Mouse (Mus musculus) limb, embryonic 10.5 days (tissue): ENCODE measurements around the gene Fchsd2. TPM values are rescaled to one million over a fixed set of nuclear protein-coding genes. Genes with fewer than 3 reads are reported as not detected.

Experiments used
- DNase-seq: peaks from one replicate; pipeline ENCODE4 v3.0.0-alpha.2; 2017; ENCODE audit warnings: low spot score
- H3K27ac ChIP-seq: fragments of 300-500 bp; sonication (generic); 2 replicates; pipeline ENCODE4 v1.5.1; 2016; ENCODE audit warnings: mild to moderate bottlenecking
- H3K27me3 ChIP-seq: fragments of 300-500 bp; sonication (generic); 2 replicates; pipeline ENCODE4 v1.6.1; 2016; ENCODE audit warnings: low read depth, mild to moderate bottlenecking; ENCODE audit not compliant: poor library complexity, severe bottlenecking
- H3K36me3 ChIP-seq: fragments of 300-500 bp; sonication (generic); 2 replicates; pipeline ENCODE4 v1.6.1; 2016; ENCODE audit warnings: mild to moderate bottlenecking, moderate library complexity
- H3K4me1 ChIP-seq: fragments of 300-500 bp; sonication (generic); 2 replicates; pipeline ENCODE4 v1.6.1; 2016
- H3K4me3 ChIP-seq: fragments of 300-500 bp; sonication (generic); 2 replicates; pipeline ENCODE4 v1.5.1; 2016; ENCODE audit warnings: mild to moderate bottlenecking, moderate library complexity
- H3K9me3 ChIP-seq: fragments of 300-500 bp; sonication (generic); replicated peaks from 2 replicates; pipeline ENCODE4 v1.6.1; 2016; ENCODE audit warnings: mild to moderate bottlenecking
- WGBS: fragments of 180-500 bp; shearing (Covaris S2); methylation state at CpG from one replicate; pipeline ENCODE4 v1.1.7; 2016; 5-methylcytosine and 5-hydroxymethylcytosine counted together
- polyA plus RNA-seq: library from polyadenylated mRNA; unstranded; fragments of >200 nt; fragmentation: Nextera tagmentation; extraction: Ambion mirVana; gene quantifications from 2 replicates; pipeline ENCODE4 v1.2.1, GENCODE M21; 2016

The Fchsd2 gene
- polyA plus RNA-seq, 1 experiment from 2014 or later = 21.5 TPM

DNA sequence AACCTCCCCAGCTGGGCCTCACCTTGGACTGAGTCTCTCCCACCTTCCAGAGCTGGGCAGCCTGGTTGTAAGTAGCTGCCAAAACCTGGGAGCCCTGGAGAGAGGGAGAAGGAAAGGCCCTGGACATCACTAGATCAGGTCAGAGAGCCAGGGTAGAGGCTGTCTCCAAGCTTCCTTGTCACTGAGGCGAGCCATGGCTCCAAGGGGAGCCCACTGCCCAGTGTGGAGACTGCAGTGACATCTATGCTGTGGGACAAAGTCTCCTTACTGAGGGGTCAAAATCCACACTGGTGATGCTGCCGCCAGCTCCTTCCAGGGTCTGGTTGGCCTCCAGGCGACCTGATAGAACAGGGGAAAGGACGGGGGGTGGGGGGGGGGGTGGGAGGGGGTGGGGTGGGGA, 199.4 kb downstream of the Fchsd2 start:
- Histone ChIP-seq H3K36me3 (peaks cover 59% of the 10 kb centered on the region), H3K27me3 (peaks cover 10% of the 10 kb centered on the region), H3K4me3 (no peak overlapping the region), H3K27ac (no peak overlapping the region), H3K4me1 (peaks cover 11% of the 10 kb centered on the region), H3K9me3 (no peaks in the 10 kb centered on the region)
- 80% methylated on average over 4 of the region's 4 CpGs for WGBS
- DNase-seq = no peak

DNA sequence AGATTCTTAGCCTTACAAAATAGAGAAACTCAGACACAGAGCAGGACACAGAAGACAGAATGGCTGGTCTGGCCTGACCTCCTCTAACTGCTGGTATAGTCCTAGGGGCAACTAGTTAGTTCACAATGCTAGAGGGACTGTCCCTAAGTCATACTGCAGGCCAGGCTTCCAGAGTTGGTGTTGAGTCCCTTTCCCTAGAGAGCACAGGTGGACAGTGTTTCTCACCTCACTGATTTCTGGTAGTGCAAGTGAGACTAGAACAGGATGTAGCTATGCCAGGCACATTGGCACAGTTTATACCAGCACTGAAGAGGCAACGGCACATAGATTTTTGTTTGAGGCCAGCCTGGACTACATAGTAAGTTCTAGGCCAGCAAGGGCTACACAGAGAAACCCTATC, 200.0 kb downstream of the Fchsd2 start:
- WGBS = 100% methylated on average over 1 of the region's 1 CpGs
- H3K4me3 ChIP-seq = no peak overlapping the region
- DNase-seq = no peak
- peaks cover 12% of the 10 kb centered on the region for H3K4me1 ChIP-seq
- H3K36me3 ChIP-seq = peaks cover 59% of the 10 kb centered on the region
- H3K9me3 ChIP-seq = no peaks in the 10 kb centered on the region
- H3K27me3 ChIP-seq = peaks cover 16% of the 10 kb centered on the region
- no peak overlapping the region for H3K27ac ChIP-seq

DNA sequence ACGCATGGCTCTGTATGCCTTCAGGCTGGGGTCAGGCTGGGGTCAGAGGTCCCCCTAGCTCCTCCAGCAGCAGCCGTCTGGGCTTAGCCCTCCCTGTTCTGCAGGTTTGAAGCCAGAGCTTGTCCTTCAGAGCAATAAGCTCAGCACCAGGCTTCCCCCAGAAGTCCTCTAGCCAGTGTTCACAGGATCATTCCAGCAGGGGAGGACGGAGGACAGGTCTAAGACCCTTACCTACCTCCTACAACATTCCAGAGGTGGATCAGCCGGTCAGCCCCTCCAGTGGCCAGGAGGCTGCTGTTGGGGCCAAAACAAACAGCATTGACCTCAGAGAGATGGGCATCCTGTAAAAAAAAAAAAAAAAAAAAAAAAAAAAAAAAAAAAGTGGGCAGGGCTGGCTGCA, 200.5 kb downstream of the Fchsd2 start:
- Histone ChIP-seq H3K36me3 (peaks cover 59% of the 10 kb centered on the region), H3K4me3 (no peak overlapping the region), H3K4me1 (peaks cover 12% of the 10 kb centered on the region), H3K27me3 (peaks cover 20% of the 10 kb centered on the region), H3K27ac (no peak overlapping the region), H3K9me3 (no peaks in the 10 kb centered on the region)
- 47% methylated on average over 4 of the region's 4 CpGs for WGBS
- DNase-seq = no peak

DNA sequence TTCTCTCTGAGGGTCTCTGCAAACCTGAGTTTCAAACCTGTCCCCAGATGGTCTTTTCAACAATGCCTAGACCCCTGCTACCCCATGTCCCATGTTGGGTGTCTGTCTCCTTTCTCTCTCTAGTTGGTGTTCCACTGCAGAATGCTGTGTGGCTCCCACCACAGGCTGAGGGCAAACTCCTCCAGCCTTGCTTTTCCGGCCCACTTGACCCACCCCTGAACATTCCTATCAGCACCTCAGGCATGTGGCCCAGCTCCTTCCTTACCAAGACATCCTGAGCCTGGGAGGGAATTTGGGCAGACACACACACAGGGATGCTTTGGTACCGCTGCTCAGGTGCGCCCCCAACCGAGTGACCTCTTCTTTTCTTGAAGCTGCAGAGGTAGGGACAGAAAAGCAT, 200.9 kb downstream of the Fchsd2 start:
- DNase-seq = no peak
- no peaks in the 10 kb centered on the region for H3K9me3 ChIP-seq
- H3K4me1 ChIP-seq = peaks cover 12% of the 10 kb centered on the region
- H3K4me3 ChIP-seq = no peak overlapping the region
- H3K27ac ChIP-seq = no peak overlapping the region
- H3K36me3 ChIP-seq = peaks cover 59% of the 10 kb centered on the region
- peaks cover 25% of the 10 kb centered on the region for H3K27me3 ChIP-seq
- 55% methylated on average over 4 of the region's 4 CpGs for WGBS

DNA sequence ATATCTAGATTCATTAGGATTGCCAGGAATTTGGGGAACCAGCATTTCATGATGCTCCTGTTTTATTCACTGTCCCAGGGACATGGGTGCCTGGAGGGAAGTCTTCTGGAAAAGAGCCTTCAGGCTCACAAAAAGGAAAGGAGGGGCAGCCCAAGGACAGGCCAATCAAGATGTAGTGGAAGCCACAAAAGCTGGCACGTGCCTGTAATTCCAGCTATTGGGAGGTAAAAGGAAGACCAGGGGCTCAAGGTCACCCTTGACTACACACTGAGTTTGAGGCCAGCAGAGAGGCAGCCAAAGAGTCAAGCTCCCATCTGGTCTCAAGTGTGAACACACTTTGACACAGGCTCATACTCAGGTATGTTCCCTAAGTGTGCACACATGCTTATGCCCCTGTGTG, 202.8 kb downstream of the Fchsd2 start:
- no peak overlapping the region for H3K27ac ChIP-seq
- H3K4me1 ChIP-seq = peaks cover 22% of the 10 kb centered on the region
- no peak overlapping the region for H3K4me3 ChIP-seq
- no peak for DNase-seq
- H3K27me3 ChIP-seq = peaks cover 43% of the 10 kb centered on the region
- H3K9me3 ChIP-seq = no peaks in the 10 kb centered on the region
- H3K36me3 ChIP-seq = peaks cover 41% of the 10 kb centered on the region
- 75% methylated on average over 1 of the region's 1 CpGs for whole genome bisulfite sequencing

DNA sequence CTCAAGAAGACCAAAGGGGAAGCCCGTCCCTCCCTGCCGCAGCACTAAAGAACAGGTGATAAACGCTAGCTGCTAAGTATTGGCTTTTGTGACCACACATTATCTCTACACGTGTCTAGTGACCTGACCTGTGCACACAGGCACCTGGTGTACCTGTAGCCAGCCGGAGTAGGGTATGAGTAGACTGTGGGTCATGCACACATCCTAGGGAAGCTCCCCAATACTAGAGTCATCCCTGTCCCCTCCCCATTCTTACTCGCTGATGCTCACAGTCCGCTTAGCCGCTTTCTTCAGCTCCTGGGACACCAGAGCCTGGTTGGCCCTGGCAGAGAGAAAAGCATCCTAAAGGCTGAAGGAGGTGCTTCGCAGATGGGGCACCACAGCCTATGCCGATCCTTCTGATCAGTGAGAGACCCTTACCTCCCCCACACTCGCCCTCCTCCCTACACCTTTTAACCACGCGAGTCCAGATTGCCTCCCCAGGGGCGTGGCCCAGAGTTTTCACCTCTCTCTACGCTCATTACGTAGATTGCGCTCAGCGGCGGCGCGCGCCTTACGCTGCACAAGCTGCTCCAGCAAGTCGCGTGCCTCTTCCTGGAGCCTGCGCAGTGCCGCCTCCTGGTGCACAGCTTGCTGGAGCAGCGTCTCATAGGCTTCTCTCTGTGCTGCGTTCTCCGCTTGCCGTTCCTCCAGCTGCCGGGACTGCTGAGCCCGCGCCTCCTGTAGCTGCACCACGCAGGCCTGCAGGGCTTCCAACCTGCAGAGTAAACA, 203.8 kb downstream of the Fchsd2 start:
- H3K27me3 ChIP-seq = peaks cover 43% of the 10 kb centered on the region

DNA sequence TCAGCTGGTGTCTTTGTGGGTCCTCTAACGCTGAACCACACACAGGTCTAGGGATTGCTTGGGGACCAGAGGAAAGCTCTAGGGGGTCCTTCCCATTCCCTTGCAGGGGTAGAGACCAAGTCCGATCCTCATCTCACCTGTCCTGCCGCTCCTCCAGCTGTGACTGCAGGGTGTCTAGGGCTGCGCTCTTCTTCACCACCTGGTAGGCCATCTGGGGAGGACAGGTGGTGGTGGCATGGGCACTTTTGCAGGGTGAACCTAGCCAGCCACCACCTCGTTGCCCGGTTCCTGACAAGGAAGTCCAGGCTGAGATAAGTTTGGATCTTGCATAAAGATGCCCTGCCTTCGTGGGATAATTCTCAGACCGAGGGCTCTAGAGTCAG, 204.4 kb downstream of the Fchsd2 start:
- peak overlapping the region; percentile 59; the same call in 1 of the 2 replicates for H3K27ac ChIP-seq
- 26% methylated on average over 8 of the region's 8 CpGs for WGBS
- no peaks in the 10 kb centered on the region for H3K9me3 ChIP-seq
- DNase-seq = no peak
- H3K4me3 ChIP-seq = peak overlapping the region; percentile 45
- H3K27me3 ChIP-seq = peaks cover 43% of the 10 kb centered on the region
- peaks cover 36% of the 10 kb centered on the region for H3K4me1 ChIP-seq
- peaks cover 30% of the 10 kb centered on the region for H3K36me3 ChIP-seq

More for the DNA sequence above, 203.8 kb downstream of the Fchsd2 start:
- peak overlapping the region; percentile 45 for H3K4me3 ChIP-seq
- no peaks in the 10 kb centered on the region for H3K9me3 ChIP-seq
- DNase-seq = peak; percentile 87
- 10% methylated on average over 35 of the region's 35 CpGs for WGBS
- peak overlapping the region; percentile 59; the same call in 1 of the 2 replicates for H3K27ac ChIP-seq
- H3K4me1 ChIP-seq = peaks cover 32% of the 10 kb centered on the region
- peaks cover 35% of the 10 kb centered on the region for H3K36me3 ChIP-seq

DNA sequence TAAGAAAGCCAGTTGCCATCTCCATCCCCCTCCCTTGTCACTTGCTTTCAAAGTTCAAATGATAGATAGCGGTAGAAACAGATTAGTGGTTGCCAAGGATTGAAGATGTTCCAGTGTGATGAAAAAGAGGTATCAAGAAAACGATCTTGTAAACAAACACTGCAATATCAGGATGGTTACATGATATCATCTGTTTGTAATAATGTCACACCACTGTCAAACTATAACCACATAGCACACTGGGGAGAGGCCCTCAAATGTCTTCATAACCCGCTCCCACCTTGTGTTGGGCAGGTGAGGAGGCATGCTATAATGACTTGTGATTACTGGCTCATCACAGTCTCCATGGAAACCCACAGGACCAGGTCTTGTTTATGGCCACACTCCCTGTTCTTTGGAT, 205.7 kb downstream of the Fchsd2 start:
- H3K9me3 ChIP-seq = no peaks in the 10 kb centered on the region
- 89% methylated on average over 3 of the region's 3 CpGs for WGBS
- H3K27me3 ChIP-seq = peaks cover 43% of the 10 kb centered on the region
- peaks cover 44% of the 10 kb centered on the region for H3K4me1 ChIP-seq
- peaks cover 21% of the 10 kb centered on the region for H3K36me3 ChIP-seq
- H3K27ac ChIP-seq = no peak overlapping the region
- no peak overlapping the region for H3K4me3 ChIP-seq
- no peak for DNase-seq

DNA sequence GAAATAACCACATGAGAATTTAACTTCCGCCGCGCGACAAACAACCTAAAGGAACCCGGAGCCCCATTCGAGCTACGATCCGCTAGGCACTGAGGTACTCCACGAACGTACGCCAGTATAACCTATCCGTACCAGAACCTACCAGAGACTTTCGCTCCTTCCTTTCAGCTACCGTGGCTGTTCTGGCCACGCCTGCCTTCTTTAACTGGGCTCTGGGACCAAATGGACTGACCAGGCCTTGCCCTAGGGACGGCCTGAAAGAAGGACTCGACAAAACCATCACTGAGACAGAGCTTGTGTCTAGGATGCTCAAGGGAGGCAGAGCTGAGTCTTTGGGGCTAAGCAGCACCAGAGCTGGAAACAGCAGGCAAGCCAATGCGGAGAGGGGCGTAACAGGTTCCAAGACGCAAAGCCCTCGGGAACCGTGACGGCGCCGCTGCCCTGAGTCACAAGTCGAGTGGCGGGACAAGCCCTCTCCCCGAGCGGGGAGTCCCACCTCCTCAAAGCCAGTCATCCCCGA, 208.8 kb downstream of the Fchsd2 start:
- Histone ChIP-seq H3K27ac (peak overlapping the region; percentile 88), H3K27me3 (peaks cover 36% of the 10 kb centered on the region), H3K4me1 (peaks cover 40% of the 10 kb centered on the region), H3K36me3 (no peaks in the 10 kb centered on the region), H3K4me3 (peak overlapping the region; percentile 81), H3K9me3 (no peaks in the 10 kb centered on the region)
- WGBS = 1% methylated on average over 30 of the region's 30 CpGs
- no peak for DNase-seq

DNA sequence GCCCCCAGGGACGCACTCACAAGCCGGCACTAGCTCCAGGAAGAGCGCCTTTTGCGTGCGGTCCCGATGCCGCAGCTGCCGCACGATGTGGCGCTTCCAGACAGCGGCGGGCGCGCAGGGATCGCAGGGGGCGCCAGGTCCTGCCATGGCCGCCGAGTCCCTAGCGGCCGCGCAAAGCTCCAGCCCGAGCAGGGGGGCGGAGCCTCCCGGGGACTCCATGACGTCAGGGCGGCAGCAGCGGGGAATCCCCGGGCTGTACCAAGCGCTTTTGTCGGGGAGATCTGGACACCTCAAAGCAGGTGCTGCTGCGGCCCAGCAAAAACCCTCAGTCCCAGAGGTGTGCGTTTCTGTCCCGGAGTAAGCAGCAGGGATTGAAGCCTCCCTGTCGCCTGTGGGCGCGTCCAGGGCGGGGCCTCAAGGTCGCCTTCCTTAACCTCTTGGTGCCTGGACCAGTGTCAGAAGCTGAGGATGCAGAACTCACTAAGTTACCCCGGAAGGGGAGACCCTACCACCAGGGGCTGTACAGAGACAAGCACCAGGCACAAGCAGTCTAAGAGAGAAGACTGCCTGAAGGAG, 209.3 kb downstream of the Fchsd2 start, which contains the start of gene Atg16l2:
Atg16l2 (minus strand) TSS at position 371 of the 576 bp plus-strand sequence.
- peak within 1 kb of the TSS; percentile 88 for H3K27ac ChIP-seq
- WGBS = under 1% methylated on average over 39 of the region's 39 CpGs

DNA sequence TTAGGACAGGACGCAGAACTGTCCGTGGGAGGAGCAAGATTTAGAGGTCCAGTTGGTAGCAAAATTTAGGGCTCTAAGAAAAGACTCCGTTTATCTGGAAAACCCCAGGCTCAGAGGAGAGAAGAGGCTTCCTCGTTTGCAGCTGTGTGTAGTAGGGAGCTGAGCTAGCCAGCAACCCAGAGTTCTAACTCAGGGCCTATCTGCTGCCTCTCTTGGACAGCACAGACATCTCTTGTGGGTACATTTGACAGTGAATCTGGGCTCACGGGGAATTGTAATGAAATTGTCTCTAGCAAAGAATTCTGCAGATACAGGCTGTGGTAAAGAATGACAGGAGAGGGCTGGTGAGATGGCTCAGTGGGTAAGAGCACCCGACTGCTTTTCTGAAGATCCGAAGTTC, 210.0 kb downstream of the Fchsd2 start:
- H3K36me3 ChIP-seq = no peaks in the 10 kb centered on the region
- peaks cover 27% of the 10 kb centered on the region for H3K27me3 ChIP-seq
- H3K27ac ChIP-seq = peak overlapping the region; percentile 88; the same call in 1 of the 2 replicates
- H3K4me3 ChIP-seq = peak overlapping the region; percentile 81
- H3K4me1 ChIP-seq = peaks cover 32% of the 10 kb centered on the region
- no peak for DNase-seq
- 28% methylated on average over 7 of the region's 7 CpGs for WGBS
- H3K9me3 ChIP-seq = no peaks in the 10 kb centered on the region

More for the DNA sequence above, 209.3 kb downstream of the Fchsd2 start, which contains the start of gene Atg16l2:
- peak; percentile 95 for DNase-seq
- Histone ChIP-seq H3K4me3 (peak within 1 kb of the TSS; percentile 81), H3K36me3 (no peaks in the 10 kb centered on the region), H3K27me3 (peaks cover 34% of the 10 kb centered on the region), H3K9me3 (no peaks in the 10 kb centered on the region), H3K4me1 (peaks cover 35% of the 10 kb centered on the region)

DNA sequence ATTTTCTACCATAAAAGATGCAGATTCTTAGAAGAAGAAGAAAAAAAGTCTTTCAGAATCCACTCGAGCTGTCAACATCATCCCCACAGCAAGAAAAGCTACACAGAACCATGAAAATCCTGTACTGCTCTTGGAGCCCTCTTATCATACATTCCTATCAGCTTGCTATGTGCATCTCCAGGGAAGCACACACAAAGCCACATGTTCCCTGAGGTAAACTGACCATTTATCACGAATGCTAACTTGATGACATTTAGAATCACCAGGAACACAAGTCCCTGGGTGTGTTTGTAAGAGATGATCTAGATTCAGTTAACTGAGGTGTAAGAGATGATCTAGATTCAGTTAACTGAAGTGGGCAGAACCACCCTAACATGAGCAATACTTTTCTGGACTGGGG, 214.2 kb downstream of the Fchsd2 start:
- DNase-seq = no peak
- no peak overlapping the region for H3K27ac ChIP-seq
- H3K4me3 ChIP-seq = no peak overlapping the region
- H3K36me3 ChIP-seq = no peaks in the 10 kb centered on the region
- H3K4me1 ChIP-seq = peaks cover 15% of the 10 kb centered on the region
- WGBS = 68% methylated on average over 2 of the region's 2 CpGs
- no peaks in the 10 kb centered on the region for H3K27me3 ChIP-seq
- H3K9me3 ChIP-seq = no peaks in the 10 kb centered on the region

DNA sequence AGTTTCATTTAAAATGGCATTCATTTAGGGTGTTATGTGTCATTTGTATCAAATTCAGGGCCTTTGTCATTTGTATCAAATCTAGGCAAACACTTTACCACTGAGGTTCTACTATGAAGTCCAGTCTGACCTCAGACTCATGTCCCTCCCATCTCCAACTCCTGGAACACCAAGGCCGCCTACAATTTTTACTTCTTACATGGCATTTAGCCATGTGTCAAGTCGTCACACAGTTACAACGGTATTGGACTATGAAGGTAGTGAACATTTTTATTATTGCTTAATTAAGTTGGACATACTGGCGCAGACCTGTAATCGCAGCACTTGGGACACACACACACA, 217.3 kb downstream of the Fchsd2 start:
- no peak for DNase-seq
- peak overlapping the region; percentile 91 for H3K27ac ChIP-seq
- WGBS = 49% methylated on average over 5 of the region's 5 CpGs

More for the DNA sequence above, 217.3 kb downstream of the Fchsd2 start:
- Histone ChIP-seq H3K4me3 (peak overlapping the region; percentile 64), H3K27me3 (no peaks in the 10 kb centered on the region), H3K9me3 (no peaks in the 10 kb centered on the region), H3K36me3 (no peaks in the 10 kb centered on the region), H3K4me1 (peaks cover 6% of the 10 kb centered on the region)
